Mouse (Mus musculus) 3134 (cell line): Measurements from ENCODE around the gene Gna12.
A peak's percentile ranks its signal among the peaks of the same experiment; 100 is the strongest.

ENCODE experiments used
- DNase-seq: peaks from one replicate; pipeline ENCODE4 v3.0.0-alpha.2; 2011; ENCODE audit warnings: low spot score; ENCODE audit not compliant: insufficient read length; ENCODE audit errors: extremely low read depth

Gna12 gene

DNA sequence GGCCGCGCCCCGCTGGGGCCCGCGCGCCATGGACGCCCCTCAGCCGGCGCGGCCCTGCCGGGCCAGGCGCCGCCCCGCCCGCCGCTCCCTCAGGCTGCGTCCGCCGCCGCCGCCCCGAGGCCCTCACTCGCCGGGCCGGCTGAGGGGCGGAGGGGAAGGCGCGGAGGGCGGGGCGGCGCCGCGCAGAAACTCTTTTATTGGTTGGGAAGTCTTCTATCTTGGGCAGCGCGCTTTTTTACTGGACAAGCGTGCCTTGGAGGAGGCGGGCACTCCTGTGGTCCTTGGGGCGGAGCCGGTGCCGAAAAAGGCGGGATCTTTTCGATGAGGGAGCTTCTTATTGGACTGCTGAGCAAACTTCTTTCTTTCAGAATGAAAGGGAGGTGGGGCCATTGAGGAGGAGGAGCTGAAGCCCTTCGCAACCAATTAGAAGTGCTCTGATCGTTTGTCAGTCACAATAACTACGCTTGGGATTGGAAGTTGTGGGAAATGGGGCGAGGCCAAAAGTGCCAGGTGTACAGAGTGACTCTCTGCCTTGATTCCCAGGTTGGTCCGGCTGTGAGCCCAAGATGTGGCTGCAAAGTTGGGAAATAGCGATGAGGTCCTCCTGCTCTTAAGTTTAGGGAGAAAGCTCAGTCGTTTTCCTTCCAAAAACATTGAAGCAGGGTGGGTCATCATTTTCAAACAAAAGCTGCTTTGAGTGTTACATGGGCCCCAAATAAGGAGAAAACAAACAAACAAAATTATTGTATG, at the start of gene Gna12:
TSS of gene Gna12 (minus strand) at position 118 of the 750 bp plus-strand sequence.
- DNase-seq = peak; percentile 99

DNA sequence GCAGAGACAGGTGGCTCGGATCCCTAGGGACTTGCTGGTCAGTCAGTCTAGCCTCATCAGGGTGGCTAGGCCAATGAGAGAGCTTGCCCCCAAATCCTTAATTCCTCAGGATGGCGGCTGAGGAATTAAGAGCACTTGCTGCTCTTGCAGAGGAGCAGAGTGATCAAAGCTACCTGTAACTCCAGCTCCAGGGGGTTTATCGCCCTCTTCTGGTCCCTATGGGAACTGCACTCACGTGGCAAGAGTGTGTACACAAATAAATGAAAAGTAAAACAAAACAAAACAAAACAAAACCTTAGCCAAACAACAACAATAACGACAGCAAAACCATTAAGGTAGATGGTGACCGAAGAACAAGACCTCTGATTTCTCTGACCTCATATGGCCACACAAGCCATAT, 48.4 kb upstream of the Gna12 start:
- DNase-seq = no peak

DNA sequence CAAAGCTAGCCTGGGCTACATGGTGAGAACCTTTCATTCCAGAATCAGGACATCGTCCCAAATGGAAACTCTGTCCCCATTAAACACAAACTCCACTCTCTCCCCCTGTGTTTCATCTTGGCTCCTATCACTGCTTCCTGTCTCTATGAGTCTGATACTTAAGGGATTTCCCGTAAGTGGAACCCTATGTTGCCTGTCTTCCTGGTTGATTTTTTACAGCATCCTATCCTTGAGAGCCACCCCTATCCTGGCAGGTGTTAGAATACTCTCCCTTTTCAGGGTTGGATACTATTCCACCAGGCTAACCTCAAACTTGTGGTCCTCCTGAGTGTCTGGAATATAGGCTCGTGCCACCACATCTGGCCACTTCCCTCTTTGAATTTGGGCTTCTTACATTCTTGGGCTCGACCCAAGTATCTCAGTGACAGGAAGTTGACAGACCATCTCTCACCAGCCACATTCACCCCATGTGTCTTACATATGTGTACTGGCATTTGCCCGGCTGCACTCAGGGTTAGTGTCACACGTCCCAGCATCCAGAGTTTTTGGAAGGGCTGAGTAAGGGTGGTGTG, 43.6 kb upstream of the Gna12 start:
- no peak for DNase-seq

DNA sequence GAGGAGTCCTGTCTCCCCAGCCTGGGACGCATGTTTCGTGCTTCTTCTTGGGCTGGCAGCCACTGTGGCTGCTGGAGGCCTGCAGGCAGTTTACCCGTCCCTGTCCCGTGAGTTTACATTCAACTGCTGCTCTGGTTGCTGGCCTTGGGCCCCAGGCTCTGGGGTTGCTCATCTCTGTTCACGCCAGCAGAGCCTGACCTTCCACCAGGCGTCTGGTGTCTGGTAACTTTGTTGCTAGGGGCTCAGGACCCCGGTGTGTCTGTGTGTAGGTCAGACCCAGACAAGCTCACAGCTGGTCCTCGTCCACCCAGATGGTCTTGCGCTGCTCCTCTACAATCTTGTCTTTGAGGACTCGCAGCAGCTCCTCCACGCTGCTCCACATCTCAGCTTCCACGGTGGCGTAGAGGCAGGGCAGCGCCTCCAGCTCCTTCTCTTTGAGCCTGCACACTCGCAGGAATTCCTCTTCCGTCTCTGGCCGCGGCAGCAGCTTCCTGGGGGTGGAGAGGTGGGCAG, 42.9 kb upstream of the Gna12 start:
- DNase-seq = no peak

DNA sequence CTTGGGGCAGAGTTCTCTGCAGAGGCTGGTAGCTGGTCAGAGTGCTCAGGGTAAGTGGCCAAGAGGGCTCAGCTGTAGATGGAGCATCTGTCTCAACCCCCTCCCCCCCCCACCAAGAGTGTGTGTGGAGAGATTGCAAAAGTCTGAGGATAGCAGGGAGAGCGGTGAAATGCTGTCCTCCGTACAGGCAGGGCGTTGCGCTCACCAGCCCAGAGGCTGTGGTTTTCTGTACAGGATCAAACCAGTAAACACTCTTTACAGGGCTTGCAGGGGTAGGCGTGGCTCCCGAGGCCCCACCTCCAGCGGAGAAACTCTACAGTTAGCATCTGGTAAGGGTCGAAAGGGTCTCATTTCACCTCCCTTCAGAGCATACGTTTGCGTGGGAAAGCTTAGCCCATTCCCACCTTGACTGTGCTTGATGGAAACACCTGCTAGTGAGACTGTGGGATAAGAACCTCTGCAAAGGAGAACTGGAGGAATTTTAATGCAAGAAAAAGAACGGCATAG, 42.4 kb upstream of the Gna12 start:
- no peak for DNase-seq

DNA sequence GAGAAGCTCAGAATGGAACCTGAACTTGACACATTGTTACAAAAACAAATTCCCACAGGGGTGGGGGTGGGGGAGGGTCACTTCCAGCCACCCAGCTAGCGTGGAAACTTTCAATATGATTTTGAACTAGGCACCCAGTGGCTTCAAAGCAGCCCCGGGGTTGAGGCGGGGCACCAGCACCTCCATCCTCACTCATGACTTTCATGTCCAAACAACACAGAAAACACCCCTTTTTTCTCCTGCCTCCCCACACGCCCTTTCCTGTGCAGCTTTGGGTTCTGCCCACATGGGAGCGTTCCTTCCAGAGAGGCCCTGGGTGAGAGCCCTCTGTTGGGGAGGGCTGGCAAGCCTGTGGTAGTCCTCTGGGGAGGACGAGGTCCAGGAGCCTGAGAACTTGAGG, 41.0 kb upstream of the Gna12 start:
- no peak for DNase-seq

DNA sequence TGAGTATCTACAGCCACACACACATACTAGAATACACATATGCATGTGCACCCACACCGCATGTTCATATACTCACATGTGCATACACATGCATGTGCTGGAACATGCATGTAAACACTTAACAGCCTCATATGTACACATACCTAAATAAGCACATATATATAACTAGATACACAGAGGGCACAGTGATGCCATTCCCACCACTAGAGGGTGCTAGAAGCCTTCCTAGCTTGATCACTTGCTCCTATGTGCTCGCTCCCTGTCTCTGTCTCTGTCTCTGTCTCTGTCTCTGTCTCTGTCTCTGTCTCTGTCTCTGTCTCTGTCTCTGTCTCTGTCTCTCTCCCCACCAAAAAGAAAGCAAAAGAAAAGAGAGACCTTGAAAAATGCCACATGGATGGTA, 38.8 kb upstream of the Gna12 start:
- DNase-seq = no peak

DNA sequence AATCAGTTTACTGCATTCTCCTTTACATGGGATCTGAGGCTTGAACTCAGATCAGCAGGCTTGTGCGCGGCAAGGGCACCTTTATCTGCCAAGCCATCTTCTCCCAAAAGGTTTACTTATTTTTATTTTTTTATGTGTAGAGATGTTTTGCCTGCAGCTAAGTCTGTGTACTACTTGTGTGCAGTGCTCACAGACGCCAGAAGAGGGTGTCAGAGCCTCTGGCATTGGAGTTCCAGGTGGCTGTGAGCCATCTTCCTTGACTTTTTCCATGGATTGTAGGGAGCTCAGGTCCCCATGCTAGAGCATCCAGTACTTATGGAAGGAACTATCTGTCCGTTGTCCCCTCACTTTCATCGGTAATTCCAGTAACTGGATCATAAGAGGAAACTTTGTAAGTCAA, 29.5 kb upstream of the Gna12 start:
- no peak for DNase-seq

DNA sequence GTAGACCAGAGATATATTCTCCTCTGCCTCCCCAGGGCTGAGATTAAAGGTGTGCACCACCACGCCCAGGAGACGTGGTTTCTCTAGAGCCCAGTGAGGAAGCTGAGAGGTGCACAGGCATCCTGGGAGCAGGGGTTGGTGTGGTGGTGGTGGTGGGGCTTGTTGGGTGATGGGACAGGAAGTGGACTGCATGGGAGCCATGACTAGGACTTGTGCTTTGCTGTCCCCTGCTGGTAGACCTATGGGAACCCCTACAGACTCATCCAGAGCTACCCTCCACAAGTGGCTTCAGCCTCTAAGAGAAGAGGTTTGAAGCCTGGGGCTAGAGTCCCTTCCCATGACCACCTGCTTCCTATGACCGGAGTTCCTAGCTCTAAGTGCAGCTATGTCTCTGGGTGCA, 28.1 kb upstream of the Gna12 start:
- no peak for DNase-seq

DNA sequence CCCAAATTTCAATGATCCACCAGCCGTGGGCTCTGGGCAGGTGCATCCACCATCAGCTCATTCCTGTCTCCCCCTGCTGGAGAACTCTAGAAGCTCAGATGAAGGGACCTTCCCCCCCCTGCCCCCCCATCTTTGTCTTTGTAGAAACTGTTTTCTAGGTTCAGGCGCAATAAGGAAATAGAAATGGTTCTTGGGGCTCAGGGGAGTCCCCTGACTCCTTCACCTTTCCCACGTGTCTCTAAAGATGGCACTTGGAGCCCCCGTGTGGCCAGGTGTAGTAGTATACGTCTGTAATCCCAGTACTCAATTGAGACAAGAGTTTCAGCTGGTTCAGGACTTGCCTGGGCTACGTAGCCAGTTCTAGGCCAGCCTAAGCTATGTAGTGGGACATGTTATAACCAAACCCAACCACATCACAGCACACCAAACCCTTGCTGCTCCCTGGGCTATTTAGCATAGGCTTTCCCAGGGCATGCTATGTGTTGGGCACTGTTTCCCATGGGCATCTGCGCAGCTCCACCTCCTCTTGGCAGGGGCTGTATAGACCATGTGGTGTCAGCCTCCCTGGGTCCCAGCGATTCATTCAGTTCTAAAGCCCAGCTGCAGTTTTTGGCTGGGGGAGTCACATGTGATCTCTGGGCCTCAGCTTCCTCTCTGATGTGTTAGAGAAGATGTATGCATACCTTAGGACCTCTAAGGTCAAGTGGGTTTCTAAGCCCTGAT, 27.4 kb upstream of the Gna12 start:
- no peak for DNase-seq

DNA sequence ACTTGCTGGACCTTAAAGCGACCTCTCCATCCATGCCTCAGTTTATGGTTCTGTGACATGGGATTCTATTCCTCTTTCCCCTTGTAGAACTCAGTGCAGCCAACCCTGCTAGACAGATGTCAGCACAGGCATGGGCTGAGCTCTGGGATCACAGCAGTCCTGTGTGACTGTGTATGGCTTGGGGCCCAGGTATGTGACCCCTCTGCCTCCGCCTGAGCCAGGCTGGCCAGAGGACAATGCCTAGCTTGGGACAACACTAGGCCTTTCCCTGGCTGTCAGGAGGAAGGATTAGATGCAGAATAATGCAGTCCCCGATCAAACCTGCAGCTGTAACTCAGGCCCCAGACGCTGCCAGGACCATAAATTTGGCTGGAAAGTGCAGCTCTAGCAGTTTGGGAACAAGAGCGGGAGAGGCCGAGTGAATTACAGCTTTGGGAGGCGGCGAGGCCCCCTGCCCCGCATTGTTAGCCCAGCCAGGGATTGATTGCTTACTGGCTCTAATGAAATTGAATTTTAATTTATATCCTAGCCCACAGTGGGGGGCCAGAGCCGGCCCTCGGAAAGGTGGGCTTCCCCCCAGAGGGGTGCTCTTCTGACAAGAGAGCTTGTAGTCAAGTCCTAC, 25.8 kb upstream of the Gna12 start:
- no peak for DNase-seq

DNA sequence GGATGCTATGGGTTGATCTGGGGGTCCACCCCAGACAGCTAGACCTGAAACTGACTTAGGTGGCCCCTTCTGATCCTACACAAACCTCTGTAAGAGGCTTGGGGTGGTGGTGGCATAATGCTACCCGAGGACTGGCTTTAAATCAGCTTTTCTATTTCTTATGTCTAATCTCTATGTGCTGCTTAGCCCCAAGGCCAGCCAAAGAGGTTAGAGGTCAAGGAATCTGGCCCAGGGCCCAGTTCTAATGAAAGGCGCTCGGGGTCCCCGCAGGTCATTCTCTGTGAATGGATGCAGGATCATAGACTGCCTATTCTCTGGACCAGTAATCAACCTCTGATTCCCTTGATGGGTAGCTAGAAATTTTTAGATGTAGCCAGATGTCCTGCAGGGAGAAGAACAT, 24.5 kb upstream of the Gna12 start:
- no peak for DNase-seq

DNA sequence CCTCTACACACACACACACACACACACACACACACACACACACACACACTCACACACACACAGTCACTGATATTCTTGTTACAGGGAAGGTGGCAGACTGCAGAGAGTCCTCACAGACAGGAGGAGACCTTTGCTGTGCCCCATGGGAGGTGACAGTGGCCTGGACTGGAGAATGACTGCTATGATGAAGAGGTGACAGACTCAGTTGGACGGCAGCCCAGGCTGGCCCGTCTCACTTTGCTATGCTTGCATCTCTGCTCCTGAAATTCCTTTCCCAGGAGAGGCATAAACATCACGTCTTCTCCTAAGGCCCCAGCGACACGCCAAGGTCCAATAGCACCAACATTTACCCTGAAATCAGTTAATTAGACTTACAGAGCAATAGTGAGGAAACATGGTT, 23.5 kb upstream of the Gna12 start:
- no peak for DNase-seq

DNA sequence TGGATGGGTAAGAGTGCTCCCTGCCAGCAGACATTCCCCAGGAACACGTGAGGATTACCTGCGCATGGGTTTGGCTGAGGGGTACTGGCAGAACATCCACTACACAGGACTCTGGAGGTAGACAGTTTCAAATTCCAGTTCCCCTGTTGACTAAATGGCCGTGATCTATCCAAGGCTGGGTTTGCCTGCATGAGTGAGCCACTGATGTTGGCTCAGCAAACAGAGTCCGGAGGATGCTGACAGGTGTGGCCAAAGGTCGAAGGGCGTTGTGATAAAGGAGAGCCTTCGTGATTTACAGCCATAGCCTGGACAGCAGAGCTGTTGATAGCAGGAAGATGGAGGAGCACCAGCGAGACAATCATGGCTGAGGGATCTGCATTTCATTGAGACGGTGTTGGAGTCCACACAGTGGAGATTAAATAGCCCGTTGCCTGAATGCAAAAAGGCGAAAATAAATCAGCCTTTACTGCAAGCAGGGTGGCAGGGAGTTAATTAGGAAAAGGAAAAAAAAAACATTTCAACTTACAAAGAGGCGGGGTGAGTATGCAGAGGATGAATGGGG, 22.3 kb upstream of the Gna12 start:
- no peak for DNase-seq

DNA sequence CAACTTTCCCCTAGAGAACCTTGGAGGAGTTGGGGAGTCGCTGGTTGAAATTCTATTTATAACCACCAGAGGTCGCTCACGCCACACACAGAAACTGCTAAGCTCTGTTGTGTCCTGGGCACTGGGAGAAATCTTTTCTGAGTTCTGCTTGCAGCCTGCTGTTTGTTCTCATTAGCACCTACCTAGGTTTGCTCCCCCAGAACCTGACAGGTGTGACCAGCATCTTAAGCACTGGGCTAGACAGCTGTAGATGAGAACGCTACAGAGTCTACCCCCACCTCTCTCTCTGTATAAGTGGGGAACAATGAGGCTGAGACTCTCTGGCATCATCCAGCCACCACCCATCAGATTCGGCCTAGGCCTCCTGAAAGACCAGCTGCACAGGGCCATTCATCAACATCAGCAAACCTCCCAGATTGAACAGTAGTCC, 17.1 kb upstream of the Gna12 start:
- no peak for DNase-seq

DNA sequence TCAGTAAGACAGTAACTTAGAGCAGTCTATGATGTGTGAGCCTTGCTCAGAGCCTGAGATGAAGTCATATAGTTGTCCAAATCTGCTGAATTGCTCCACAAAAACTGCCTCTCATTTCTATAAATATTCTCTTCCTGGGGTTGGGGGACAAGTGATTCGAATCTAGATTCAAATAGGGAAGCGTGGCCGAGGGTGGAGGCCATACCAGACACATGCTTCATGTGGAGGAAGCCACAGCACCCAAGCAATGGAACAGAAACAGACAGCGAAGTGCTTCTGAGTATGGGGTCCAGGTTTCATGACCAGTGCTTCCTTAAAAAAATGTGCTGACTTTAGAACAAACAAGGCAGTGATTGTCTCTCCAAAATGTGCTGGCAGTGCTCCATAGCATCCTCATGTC, 11.7 kb upstream of the Gna12 start:
- DNase-seq = no peak

DNA sequence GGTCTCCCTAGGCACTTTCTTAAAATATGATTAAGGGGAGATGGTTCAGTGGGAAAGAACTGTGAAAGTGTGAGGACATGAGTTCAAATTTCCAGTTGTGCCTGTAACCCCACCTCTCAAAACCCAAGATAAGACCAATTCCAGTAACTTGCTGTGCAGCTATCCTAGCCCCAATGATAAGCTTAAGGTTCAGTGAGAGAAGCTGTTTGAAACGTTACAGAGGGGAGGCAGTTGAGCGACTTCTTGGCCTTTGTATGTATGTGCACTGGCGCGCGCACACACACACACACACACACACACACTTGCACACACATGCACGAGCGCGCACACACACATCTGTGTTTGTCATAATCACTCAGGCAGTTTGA, 817 bp upstream of the Gna12 start:
- DNase-seq = no peak

DNA sequence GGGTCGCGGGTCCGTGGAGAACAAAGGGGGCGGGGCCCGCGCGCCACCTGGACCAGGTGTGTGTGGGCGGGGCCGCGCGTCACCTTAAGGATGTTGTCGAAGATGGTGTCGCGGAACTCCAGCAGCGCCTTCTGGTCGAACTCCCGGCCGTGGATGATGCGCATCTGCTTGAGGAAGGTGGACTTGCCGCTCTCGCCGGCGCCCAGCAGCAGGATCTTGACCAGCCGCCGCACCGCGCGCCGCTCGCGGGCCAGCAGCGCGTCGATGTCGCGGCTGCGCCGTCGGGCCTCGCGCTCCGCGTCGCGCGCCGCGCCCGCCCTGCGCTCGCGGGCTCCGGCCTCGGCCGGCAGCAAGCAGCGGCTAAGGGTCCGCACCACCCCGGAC, 328 bp downstream of the Gna12 start:
- no peak for DNase-seq

DNA sequence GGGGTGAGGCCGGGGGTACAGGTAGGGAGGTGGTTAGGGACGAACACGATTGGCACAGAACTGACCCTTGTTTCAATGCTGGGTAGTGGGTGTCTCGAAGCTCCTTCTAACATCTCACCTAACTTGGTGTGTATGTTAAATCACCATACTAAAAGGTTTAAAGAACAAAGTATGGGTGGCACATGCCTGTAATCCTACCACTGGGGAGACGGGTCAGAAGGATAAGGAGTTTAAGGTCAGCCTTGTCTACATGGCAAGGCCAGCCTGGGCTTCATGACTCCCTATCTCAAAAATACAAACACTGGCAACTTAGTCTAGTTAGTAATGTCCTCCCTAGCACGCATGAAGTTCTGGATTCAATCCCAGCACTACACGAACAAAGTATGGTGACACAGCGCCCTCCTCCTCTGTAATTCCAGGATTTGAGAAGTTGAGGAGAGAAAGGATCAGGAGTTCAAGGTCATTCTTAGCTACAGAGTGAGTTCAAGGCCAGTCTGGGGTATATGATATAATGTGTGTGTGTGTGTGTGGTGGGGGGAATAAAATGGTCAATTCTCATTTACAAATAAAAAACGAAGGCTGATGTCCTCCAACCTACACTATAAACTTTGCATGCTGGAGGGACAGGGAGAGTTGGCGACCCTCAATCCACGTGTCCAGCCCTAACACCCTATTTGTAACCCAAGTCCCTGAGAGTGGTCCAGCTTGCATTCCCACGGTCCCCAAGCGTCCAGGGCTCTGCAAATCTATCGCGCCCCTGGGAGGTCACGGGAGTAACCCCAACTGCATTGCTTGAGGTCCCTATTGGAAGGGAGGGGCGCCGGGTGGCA, 935 bp downstream of the Gna12 start:
- DNase-seq = peak; percentile 10

DNA sequence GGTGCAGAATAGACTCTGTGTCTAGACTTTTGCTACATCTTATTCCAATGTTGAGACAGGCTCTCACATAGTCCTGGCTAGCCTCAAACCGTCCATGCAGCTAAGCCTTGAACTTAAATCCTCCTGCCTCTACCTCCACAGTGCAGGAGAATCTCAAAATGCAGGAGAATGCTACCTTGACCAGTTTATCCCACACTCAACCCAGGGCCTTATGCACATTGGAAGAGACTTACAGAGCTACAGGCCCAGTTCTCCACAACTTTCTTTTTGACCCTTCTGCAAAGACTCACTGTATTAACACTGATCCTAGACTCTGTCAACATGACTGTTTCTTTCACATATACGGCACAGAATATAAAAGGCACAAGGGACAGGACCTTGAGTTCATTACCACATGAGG, 1.9 kb downstream of the Gna12 start:
- no peak for DNase-seq
